Mouse (Mus musculus) left cerebral cortex, postnatal 14 days (tissue): ENCODE results near the gene Zmym6. TPM values are rescaled to one million over a fixed set of nuclear protein-coding genes. Genes with fewer than 3 reads are reported as not detected.
"Not testable (repeated sequence)": the region's sequence is repeated elsewhere in the genome, so short reads cannot be mapped to it uniquely, and the experiment has no call there.

Source experiments
- DNase-seq, 2 experiments: peaks; one replicate each; pipeline ENCODE4 v3.0.0; 2021 to 2022; ENCODE audit warnings: low spot score in 2 of 2, mixed read lengths in 1 of 2
- intact Hi-C: fragments of 180-260 bp; cut with DNase I; formaldehyde crosslinking; loops from one replicate; pipeline ENCODE4 v1.15.1; 2025
- long read RNA-seq, 2 experiments: library from polyadenylated mRNA; stranded (forward); transcript quantifications; one replicate each; pipeline ENCODE4 v2.0.0; 2021
- total RNA-seq, 2 experiments: library from RNA; stranded (reverse); gene quantifications; 2 replicates each; pipeline ENCODE4 v1.2.3; 2021

Zmym6 gene
- 10 to 100 TPM; 30.6 to 30.7 TPM for total RNA-seq
- long read RNA-seq, experiment 1, full-length matches to known transcripts, result 2 of 18 reads
- long read RNA-seq, experiment 1, partial matches to known transcripts, result 9 of 18 reads
- long read RNA-seq, experiment 1, other reads (novel, unspliced or antisense), result 7 of 18 reads
- long read RNA-seq, experiment 2, partial matches to known transcripts, result 10 of 18 reads
- long read RNA-seq, experiment 2, other reads (novel, unspliced or antisense), result 8 of 18 reads

DNA sequence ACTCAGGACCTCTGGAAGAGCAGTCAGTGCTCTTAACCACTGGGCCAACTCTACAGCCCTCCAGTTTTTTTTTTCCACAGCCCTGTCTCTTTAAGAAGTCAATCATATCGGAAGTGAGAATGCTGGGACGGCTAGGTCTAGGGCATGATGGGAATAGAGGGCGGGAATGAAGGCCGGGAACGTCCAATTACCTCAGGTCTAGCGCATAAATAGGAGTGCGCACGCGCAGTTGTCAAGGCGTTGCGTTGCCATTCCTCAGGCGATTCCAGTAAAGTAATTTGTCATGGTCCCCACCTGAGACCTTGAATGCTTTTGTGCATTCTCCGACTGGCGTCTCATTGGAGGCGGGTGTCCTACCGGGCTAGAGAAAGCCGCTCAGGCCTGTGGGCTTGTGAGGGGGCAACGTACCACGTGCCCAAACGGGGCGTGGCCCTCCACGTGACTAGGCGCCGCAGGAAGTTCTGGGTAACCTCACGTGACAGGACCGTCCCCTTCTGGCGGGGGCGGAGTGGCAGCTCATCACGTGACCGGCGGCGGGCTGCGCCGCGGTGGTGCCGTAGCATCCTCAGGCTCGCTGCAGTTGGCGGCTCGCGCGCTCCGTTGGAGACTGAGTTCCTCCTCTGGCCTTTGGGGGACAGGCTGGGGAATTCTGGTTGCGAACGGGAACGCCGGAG is at the start of gene Zmym6:
Gene Zmym6, plus strand, starts transcription at position 509 of the 674 bp plus-strand sequence.
- DNase-seq, result peak; percentile 96 to 99
- intact Hi-C loops, result loop anchor here (5.0 kb wide), 1 partner anchor 165 kb away; the partner anchor contains the start of gene Smim12

DNA sequence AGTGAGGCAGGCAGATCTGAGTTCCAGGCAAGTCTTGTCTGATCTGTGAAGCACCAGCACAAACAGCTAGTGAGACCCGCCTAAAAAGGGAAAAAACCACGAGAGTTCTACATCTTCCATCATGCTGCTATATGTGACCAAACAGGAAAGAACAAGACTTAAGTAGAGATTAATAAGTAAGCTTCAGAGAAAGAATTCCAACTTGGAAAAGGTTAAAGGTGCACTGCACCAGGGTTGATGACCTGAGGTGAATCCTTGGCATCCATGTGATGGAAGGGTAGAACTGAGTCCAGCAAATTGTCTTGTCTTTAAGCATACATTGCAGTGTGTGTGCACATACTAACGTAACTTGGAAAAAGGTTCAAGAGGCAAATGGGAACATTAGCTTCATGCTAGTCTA is 40.0 kb upstream of the Zmym6 start:
- intact Hi-C loops, result loop anchor here (10.0 kb wide), 1 partner anchor 208 kb away; the partner anchor contains the start of gene Smim12
- DNase-seq, result no peak

DNA sequence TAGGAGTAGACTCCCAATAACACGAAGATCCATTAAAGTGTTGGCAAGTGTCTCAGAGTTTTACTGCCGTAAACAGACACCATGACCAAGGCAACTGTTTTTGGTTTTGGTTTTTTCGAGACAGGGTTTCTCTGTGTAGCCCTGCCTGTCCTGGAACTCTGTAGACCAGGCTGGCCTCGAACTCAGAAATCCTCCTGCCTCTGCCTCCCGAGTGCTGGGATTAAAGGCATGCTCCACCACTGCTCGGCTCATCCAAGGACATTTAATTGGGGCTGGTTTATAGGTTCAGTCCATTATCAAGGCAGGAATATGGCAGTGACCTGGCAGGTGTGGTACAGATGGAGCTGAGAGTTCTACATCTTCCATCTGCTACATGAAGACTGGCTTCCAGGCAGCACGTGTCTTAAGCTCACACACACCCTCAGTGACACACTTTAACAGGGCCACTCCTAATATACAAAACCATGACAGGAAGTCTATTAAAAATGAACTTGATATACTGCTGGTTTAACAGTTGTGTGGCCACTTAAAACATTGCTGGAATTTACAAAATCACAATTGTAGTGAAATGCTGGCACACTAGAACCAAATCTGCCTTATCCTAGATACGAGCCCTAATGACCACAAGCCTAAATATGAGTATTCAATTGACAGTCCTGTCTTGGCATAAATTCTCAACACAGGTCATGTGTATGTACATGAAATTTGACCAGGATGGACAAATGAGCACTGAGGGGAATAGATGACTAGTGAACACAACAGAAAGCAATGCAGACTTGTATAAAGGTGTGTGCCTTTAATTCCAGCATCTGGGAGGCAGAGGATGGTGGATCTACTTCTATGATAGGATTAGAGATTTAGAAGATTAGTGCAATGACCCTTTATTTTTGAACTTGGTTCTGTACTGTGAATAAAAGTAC is 39.0 kb upstream of the Zmym6 start:
- DNase-seq, result no peak
- intact Hi-C loops, result loop anchor here (10.0 kb wide), 1 partner anchor 207 kb away; the partner anchor contains the start of gene Smim12

DNA sequence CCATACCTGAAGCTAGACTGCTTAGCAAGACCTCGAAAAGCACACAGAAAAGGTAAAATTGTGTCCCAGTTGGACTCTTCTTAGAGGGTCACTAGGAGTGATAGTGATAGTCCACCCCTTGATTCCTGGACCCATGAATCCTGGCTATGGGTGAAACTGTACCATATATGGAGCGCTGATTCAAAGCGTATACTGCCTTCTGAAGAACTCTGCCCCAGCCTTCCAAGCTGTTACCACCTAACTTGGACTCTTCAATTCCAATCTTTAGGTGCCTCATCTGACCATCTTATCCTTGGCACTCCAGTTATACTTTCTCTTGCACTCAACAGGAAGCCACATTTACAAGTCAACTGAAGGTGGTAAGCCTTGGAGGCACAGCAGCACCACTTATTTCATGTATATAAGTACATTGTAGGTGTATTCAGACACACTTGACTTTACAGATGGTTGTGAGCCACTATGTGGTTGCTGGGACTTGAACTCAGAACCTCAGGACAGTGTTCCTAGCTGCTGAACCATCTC is 38.3 kb upstream of the Zmym6 start:
- no peak for DNase-seq
- intact Hi-C loops, result loop anchor here (10.0 kb wide), 1 partner anchor 206 kb away; the partner anchor contains the start of gene Smim12

DNA sequence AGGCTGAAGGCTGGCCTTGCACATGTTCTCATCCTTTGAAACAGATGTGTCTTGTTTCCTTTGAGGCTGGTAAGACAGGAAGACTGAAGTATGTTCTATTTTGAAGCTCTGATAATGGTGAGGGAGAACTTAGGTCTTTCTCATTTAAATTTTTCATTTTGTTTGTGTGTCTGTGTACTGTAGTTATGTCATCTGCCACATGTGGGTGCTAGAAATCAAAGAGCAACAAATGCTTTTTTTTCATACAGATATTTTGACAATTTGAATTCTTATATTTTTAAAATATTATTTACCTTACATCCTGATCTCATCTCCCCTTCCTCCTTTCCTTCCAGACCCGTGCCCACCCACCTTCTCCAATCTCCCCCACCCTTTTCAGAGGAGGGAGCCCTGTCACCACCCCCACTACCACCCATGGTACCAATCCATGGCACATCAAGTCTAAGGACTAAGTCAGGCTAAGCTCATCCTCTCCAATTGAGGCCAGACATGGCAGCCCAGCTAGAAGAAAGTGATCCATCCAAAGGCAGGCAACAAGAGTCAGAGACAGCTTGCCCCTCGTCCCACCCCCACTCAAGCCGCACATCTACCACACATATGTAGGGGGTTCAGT is 37.2 kb upstream of the Zmym6 start:
- intact Hi-C loops, result loop anchor here (10.0 kb wide), 1 partner anchor 205 kb away; the partner anchor contains the start of gene Smim12
- no peak for DNase-seq

DNA sequence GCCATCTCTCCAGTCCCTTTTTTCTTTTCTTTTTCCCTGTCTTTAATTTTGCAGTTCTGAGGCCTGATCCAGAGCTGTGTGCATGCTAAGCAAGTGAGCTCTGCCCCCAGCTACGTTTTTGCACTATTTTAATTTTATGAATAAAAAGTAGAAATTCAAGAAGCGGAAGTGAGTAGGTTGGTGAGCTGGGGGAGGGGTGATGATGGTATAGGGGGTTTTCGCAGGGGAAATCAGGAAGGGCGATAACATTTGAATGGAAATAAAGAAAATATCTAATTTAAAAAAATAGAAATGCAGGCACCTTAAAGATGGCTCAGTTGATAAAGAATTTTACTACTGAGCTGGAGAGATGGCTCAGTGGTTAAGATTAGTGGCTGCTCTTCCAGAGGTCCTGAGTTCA is 33.6 kb upstream of the Zmym6 start:
- intact Hi-C loops, result no loop called here
- DNase-seq, result no peak

DNA sequence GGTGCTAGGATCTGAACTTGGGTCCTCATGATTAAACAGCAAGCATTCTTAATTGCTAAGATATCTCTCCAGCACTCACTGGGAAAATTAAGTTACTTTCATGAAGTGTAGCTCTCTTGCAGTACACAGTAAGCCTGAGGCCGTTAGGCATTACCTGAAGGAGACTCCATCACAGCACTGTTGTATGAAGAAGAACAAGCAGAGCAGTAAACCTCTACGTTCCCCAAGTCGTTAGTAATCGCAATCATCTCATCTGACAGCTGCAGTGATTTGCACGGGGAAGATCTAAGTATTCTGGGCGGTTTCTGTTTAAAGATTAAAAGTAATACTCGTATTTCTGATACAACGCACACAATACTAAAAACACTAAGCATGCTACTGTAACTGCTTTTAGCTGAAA is 26.1 kb upstream of the Zmym6 start:
- DNase-seq, result no peak
- intact Hi-C loops, result no loop called here

DNA sequence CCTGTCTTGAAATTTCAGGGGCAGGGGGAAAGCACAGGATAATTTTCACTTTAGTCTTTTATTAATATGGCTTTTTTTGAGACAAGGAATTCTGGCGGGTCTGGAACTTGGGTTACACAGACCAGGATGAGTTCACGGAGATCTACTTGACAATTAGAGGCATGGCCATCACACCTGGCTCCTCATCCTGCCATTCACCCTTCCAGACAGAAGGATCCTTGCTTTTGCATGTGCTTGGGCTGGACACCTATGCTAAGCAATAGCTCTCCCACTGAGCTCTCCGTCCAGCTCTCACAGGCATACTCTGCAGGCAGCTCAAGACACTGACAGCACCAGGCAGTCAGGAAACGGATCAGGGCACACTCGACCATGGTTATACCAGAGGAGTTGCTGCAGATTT is 24.1 kb upstream of the Zmym6 start:
- intact Hi-C loops, result no loop called here
- no peak for DNase-seq

DNA sequence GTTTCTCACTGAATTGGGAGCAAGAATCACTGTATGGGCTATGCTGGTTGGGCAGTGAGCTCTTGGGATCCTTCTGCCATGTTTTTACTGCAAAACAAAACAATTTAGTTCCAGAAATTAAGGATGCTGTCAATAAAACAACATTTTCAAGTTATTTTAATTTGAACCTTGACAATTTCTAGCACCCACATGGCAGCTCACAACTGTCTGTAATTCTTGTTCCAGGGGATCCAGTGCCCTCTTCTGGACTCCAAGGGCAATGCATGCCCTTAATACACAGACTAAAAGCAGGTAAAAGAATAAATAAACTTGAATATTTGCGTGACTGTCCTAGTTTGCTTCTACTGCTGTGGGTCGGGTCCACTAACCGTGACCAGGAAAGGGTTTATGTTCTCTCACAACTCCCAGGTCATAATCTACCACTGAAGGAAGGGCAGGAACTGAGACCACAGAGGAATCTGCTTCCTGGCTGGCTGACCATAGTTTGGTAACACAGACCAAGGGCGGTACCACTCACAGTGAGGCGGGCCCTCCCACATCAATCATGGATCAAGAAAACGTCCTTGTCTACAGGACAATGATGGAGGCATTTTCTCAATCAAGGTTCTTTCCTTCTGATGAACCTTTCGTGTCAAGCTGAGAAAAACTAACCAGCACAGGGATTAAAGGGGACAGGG is 22.5 kb upstream of the Zmym6 start:
- no peak for DNase-seq
- intact Hi-C loops, result no loop called here

DNA sequence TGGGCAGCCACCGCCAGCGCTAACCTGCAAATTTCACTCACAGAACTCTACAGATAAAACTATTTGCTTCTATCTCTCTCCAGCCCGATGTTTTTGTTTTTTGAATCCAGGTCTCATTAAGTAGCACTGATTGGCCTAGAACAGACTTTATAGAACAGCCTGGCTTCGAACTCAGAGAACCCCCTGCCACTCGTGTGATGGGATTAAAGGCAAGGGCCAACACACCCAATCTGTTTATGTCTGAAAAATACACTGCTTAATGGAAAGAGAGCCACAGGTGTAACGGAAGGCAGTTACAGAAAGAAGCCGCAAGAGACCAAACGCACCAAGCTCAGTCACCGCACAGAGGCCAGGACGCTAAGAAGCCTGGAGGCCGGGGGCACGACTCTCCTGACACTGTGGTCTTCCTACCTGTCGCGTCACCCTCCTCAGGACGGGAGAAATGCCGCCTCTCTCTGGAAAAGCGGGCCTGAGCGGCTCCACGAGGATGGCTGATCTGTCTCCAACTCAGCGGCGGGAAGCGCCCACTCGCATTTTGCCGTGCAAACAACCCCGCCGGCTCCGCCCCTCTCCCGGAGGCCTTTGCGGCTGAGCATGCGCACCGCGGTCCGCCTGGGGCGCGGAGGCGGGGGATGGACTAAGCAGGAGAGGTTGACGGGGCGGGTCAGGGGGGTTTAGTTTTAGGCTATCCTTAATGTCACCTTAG is 16.4 kb upstream of the Zmym6 start, which contains the start of gene Zmym1:
Gene Zmym1, minus strand, starts transcription at position 568 of the 706 bp plus-strand sequence.
- DNase-seq, result peak; percentile 79 to 86
- intact Hi-C loops, result no loop called here

DNA sequence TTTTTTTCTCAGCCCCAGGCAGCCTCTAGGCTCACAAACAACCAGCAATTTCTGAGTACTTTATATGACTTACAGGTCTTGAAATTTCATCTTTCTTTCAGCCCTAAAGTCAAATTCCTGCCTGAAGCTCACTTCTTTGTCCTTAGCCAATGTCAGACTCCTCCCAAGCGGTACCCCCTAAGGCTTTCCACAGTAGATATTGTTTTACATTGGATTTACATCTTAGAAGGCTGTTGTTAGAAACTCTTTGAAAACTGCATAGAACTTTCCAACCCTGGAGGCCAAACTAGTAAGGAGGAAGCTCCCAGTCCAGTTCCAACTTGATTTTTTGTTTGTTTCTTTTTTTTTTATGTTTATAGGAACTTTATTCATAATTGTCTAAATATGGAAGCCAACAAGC is 13.1 kb upstream of the Zmym6 start:
- intact Hi-C loops, result no loop called here
- DNase-seq, result no peak

DNA sequence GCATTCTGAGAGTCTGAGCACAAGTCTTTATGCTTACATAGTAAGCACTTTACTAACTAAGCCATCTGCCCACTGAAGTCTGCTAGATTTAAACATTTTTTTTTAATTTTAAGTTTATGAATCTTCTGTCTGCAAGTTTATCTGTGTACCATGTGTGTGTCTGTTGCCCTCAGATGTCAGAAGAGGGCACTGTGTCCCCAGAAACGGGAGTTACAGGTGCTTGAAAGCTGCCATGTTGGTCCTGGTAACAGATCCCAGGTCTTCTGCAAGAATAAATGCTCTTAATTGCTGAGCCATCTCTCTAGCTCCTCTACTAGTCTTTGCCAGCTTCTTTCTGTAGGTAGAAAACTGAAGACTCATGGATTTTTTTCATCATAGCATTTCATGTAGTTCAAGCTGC is 2.3 kb upstream of the Zmym6 start:
- intact Hi-C loops, result loop anchor here (5.0 kb wide), 1 partner anchor 167 kb away; the partner anchor contains the start of gene Smim12

DNA sequence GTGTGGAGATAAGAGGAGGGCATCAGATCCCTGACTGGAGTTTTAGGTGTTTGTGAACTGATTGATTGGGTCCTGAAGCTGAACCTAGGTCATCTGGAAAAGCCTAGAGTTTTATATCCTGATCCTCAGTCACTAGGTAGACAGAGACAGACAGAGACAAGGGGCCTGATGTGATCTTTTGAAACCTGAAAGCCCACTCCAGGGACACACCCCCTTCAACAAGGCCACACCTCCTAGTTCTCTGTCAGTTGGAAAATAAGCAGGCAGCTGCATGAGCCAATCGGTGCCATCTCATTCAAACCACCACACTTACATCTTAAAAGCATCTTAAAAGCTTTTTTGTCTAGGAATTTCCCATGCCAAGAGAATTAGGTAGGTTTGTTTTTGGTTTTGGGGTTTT is 3.6 kb downstream of the Zmym6 start:
- intact Hi-C loops, result no loop called here
- DNase-seq, result no peak

More for the DNA sequence above, 2.3 kb upstream of the Zmym6 start:
- DNase-seq, result no peak

DNA sequence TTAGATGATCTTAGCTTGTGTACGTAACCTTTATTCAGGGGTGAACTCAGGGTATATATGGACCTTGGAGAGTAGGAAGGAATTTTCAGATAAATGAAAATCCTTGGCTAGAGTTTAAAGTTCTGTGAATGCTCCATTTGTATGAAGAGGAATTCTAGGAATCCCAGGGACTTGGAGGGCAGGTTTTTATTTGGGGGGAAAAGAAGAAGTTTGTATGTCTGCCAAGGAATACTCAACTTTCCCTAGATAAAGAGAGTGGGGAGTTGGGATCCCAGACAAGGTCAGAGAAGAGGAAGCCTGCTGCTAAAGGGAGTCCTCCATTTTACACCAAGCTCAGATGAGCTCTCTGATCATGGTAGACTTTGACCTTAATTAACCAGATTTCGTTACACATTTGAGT is 5.9 kb downstream of the Zmym6 start:
- intact Hi-C loops, result no loop called here
- no peak for DNase-seq

DNA sequence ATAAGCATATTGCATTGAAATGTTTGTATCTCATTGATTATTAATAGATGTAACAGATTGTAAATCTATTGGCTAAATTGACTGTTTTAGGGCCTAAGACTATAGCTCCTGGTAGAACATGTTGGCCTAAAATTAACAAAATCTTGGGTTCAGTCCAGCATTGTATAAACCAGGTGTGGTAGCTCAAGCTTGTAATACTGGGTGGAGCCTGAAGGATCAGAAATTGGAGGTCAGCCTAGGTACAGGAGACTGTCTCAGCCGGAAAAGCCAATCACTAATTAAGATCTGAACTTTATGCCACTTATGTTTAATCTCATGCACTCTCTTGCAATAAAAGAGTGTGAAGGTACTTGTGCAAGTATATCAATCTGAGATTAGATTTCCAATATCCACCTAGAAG is 8.6 kb downstream of the Zmym6 start:
- no peak for DNase-seq
- intact Hi-C loops, result no loop called here

DNA sequence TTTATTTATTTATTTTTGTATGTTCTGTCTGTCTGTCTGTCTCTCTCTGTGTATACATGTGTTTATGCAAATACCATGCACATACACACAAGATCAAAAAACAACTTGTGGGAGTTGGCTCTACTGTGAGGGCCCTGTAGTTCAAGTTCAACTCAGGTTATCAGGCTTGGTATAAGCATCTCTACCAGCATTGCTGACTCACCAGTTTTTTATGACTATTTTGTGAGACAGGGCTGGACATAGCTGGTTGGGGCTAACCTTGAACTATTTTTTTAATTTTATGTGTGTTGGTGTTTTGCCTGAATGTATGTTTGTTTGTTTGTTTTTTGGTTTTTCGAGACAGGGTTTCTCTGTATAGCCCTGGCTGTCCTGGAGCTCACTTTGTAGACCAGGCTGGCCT is 14.0 kb downstream of the Zmym6 start:
- DNase-seq, result no peak
- intact Hi-C loops, result no loop called here

DNA sequence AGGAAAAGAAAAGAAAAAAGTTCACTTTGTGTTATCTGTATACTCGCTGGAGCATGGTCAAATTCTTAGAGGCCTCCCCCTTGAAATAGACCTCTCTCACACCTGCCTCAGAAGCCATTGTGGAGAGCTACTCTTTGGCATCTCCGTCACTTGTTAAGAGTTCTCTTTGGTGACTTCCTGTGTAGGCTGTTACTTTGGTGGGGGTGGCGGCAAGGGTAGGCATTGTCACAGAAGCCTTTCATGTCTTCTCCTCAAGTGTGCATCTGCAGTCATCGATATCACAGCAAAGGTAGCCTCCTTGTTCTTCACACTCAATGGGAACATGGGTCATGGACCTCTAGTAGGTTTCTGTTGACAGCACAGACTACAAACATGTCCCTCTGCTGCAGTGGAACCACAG is 17.9 kb downstream of the Zmym6 start:
- intact Hi-C loops, result no loop called here
- no peak for DNase-seq

DNA sequence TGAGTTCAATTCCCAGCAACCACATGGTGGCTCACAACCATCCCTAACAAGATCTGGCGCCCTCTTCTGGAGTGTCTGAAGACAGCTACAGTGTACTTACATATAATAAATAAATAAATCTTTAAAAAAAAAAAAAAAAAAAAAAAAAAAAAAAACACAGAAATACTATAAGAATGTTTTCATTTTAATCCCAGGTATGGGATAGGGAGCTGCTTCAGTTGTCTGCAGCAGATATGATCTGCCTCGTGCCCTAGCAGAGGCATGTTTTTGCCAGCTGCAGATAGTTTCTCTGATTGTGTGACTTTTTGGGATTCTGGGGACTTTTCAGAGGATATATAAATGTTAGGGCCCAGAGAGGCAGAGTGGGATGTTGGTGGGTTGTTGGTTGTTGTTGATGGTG is 22.4 kb downstream of the Zmym6 start:
- intact Hi-C loops, DNase-seq: not testable (repeated sequence)
